Mouse (Mus musculus): ENCODE data around the gene Gm29866. TPM values are rescaled to one million over a fixed set of nuclear protein-coding genes. Genes with fewer than 3 reads are reported as not detected.

Gm29866 gene
- not detected in 2 replicates for polyA plus RNA-seq (2012; rRNA removed)

GRCm38 (mm10) chrY:20993557-20993956 is at the start of gene Gm29866:
TSS of gene Gm29866 (minus strand) at chrY:20993657.

Other genes starting within 250 kb of the Gm29866 start
- not detected in 2 replicates for gene Gm20909, start 170.9 kb upstream of the Gm29866 start, polyA plus RNA-seq (2012; rRNA removed)
- gene Gm20865, start 247.9 kb upstream of the Gm29866 start, polyA plus RNA-seq (2012; rRNA removed), result not detected in 2 replicates

Measured in central nervous system, embryonic 18 days (tissue).